Mouse (Mus musculus): ENCODE data around the gene Hint3. TPM values are rescaled to one million over a fixed set of nuclear protein-coding genes. Genes with fewer than 3 reads are reported as not detected.

Gene Hint3
- total RNA-seq, 2 experiments from 2014 or later, result 79.6 to 89.7 TPM

DNA sequence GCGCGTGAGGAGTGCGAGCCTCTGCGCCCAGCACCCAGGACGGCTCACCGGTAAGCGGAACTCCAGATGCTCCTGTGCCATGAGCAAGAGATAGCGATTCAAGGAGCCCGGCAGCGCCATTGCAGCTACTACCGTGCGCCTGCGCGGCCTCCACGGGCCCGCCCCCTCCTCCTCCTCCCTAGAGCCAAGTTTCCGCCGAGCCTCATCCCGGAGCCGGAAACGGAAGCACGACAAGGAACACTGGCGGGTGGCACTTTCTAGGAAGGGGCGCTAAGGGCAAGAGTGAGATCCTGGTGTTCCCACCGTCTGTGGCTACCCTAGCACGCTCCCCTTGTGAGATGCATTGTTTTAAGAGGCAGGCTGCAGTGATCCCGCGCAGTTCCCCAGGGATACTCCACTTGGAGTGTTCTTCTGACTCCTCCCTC is 28.9 kb downstream of the Hint3 start, which contains the start of gene Trmt11:
Trmt11 (minus strand) TSS at position 208 of the 425 bp plus-strand sequence.
- DNase-seq, result peak; percentile 91
- intact Hi-C loops (cut with DNase I), result loop anchor here (1.0 to 5.0 kb wide), 4 partner anchors 18 to 712 kb away; partner anchors contain the start of gene Hddc2

DNA sequence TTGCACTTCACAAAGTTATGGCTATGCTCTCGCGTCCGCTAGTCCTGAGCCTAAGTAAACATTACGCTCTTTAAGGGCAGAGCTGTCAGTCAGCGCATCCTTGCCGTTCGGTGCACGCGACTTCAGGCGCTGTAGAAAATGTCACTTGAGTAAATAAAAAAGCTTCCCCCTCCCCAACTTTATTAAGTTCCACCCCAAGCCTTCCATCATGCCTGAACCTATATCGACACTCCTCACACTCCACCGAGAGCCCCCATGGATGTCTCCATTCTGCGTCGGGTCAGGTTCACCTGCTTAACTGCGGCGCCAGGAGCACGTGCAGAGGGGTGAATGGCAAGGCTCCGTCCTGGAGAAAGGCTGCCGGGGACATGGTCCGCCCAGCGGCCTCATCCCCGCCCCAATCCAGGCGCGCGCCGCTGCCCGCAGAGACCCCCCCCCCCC is 29.3 kb downstream of the Hint3 start:
- intact Hi-C loops (cut with DNase I), result loop anchor here (1.0 to 5.0 kb wide), 4 partner anchors 18 to 712 kb away; partner anchors contain the start of gene Hddc2
- no peak for DNase-seq

DNA sequence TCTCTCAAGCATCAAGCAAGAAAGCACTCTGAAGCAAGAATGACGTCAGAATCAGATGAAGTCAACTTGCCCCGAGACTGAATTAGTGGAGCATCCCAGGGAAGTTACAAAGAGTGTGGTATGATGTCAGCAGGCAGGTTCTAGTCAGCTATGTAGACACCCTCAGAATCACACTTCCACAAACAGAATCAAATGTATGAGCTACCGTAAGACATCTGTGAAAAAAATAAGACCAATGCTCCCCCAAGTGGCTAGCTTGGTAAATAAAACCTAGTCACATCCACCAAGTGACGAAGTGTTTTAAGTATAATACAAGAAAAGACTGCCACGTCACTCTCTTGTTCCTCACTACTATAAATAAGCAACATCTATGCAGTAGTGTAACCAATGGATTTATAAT is 42.4 kb downstream of the Hint3 start:
- intact Hi-C loops (cut with DNase I), result no loop called here
- no peak for DNase-seq

DNA sequence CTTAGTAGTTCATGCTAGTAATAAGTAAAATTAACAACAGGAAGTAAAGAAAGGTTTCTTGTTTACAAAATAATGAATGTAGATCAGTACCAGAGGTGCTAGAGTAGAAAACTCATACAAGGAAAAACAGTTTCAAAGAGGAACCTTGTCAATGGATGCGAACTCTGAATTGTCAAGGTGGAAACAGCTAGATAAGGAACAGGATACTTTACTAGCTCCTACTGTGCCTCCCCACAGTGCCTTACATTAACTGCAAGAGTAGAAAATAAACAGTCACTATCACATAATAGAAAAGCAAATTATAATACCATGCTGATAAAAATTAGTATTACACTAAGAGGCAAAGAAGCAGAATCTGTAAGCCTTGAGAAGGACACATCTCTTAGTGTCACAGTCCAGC is 43.7 kb downstream of the Hint3 start:
- intact Hi-C loops (cut with DNase I), result no loop called here
- no peak for DNase-seq

DNA sequence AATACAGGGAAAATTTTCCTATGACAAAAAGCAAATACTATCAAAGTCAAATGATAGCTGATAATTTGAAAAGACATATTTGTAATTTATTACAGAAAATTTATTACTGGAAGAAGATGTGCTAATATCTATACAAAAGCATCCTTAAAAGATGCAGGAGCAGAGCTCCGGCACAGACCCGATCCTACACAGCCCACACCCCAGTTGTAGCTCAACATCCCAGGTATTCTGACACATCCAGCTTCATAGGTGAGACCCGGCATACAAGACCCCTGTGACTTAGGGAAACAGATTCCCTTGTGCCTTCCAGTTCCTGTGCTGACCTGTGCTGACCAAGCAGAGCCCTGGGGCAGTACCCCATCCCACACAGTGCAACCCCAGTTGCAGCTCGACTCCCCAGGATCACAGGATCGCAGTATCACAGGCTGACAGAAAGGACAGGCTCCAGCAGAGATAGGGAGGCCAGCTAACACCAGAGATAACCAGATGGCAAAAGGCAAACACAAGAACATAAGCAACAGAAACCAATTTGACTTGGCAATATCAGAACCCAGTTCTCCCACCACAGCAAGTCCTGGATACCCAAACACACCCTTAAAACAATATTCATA is 51.7 kb downstream of the Hint3 start:
- intact Hi-C loops (cut with DNase I), result no loop called here
- DNase-seq, result no peak

DNA sequence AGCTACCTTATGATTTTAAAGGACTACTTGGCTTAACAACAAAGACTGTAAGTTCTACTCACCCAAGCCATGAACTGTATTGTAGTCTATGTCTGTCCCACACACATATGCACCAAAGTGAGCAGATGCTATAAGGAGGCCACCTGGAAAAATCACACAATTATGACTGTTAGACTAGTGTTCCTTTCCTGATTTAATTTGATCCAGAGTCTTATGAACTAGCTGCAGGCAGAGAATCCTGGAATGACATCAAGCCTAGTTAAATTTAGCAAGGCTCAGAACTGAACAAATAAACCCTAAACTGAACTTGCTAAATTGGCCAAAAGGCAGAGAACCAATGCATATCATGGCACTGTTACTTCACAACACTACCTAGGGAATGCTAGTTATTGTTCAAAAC is 63.1 kb downstream of the Hint3 start:
- DNase-seq, result no peak
- intact Hi-C loops (cut with DNase I), result no loop called here

DNA sequence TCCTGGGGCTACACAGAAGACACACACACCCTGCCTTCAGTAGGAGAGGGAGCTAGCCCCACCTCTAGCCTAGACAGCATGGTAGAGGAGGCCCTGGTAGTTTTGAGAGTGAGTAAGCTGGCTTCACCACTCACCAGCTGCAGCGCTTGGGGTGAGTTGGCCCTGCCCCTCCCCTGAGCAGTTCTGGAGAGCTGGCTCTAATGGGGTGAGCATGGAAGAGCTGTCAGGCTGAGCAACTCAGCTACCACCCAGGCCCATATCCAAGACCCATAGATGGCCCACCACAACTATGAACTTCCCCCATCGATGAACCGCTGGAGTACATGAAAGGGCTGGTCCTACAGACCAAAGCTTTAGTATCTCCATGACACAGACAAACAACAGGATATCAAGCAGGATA is 64.8 kb downstream of the Hint3 start:
- intact Hi-C loops (cut with DNase I), result no loop called here

More for the DNA sequence above, 64.8 kb downstream of the Hint3 start:
- DNase-seq, result no peak

Other genes starting within 250 kb of the Hint3 start
- 1 to 10 TPM; 6.1 to 6.4 TPM for gene Trmt11, start 28.9 kb downstream of the Hint3 start, total RNA-seq (2021)
- 1 to 10 TPM; 4.1 to 4.2 TPM for gene Ncoa7, start 173.7 kb upstream of the Hint3 start, total RNA-seq (2021)
- gene Hey2, start 213.2 kb upstream of the Hint3 start, total RNA-seq (2021), result 1 to 10 TPM; 6.2 to 6.7 TPM

Measured in heart, postnatal 36 days (tissue).